Mouse (Mus musculus) inflammation-experienced regulatory T-cells, adult 16 weeks (primary cell): ENCODE measurements around the gene Tmem259. TPM values are rescaled to one million over a fixed set of nuclear protein-coding genes. Genes with fewer than 3 reads are reported as not detected.

Experiments
- polyA plus RNA-seq: library from polyadenylated mRNA; unstranded; fragments of 100-300 nt; shearing (Covaris generic); gene quantifications from one replicate; pipeline ENCODE4 v1.2.1, GENCODE M21; 2017

Tmem259 gene
- polyA plus RNA-seq, result 5.5 TPM

GRCm38 (mm10) chr10:79984195-79984816 is at the start of gene Tmem259:
Gene Tmem259, minus strand, starts transcription at chr10:79984330.

GRCm38 (mm10) chr10:80016511-80016910 is 32.4 kb upstream of the Tmem259 start, which contains the start of gene Arhgap45:
Gene Arhgap45, plus strand, starts transcription at chr10:80016653.

GRCm38 (mm10) chr10:79996272-79997033 is 12.3 kb upstream of the Tmem259 start, which contains the start of gene Abca7:
Gene Abca7, plus strand, starts transcription at chr10:79996494.

DNA sequence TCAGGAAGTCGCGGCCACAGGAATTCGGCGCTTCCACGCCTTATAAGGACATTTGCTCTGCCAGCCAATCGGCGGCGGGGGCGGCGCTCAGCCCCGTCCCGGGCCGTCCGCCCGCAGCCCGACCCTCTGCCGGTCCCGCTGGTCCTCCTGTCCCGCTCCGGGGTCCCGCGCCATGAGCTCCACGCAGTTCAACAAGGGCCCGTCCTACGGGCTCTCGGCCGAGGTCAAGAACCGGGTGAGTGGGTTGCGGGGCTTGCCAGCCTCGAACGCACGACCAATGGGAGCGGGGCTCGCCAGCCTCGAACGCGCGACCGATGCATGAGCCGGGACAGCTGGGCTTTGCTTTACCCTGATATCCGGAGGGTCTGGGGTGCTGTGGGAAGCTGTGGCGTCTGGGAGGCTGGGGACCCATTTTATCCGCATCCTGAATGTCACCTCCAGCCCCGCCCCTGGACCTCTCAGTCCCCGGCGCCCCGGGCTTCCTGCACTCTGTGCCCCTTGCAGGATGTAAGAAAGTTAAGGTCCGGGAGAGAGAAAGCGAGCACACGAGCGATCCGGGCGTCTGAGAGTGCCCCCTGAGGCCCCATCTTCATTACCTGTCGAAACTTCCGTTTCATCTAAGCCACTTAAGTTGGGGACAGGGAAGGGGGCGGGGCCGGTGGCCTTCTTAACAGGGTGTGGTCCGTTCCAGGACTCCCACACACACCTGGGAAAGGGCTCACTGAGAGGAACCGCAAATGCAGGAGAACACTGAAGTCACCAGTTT is 4.6 kb upstream of the Tmem259 start, which contains the start of gene Cnn2:
Gene Cnn2 (plus strand): TSS at position 79 of the 766 bp plus-strand sequence.

GRCm38 (mm10) chr10:79970415-79971182 is 13.5 kb downstream of the Tmem259 start, which contains the start of gene Grin3b:
Gene Grin3b, plus strand, starts transcription at chr10:79970715.

GRCm38 (mm10) chr10:79959847-79960601 is 24.1 kb downstream of the Tmem259 start, which contains the start of gene Wdr18:
Gene Wdr18, plus strand, starts transcription at chr10:79960152.

DNA sequence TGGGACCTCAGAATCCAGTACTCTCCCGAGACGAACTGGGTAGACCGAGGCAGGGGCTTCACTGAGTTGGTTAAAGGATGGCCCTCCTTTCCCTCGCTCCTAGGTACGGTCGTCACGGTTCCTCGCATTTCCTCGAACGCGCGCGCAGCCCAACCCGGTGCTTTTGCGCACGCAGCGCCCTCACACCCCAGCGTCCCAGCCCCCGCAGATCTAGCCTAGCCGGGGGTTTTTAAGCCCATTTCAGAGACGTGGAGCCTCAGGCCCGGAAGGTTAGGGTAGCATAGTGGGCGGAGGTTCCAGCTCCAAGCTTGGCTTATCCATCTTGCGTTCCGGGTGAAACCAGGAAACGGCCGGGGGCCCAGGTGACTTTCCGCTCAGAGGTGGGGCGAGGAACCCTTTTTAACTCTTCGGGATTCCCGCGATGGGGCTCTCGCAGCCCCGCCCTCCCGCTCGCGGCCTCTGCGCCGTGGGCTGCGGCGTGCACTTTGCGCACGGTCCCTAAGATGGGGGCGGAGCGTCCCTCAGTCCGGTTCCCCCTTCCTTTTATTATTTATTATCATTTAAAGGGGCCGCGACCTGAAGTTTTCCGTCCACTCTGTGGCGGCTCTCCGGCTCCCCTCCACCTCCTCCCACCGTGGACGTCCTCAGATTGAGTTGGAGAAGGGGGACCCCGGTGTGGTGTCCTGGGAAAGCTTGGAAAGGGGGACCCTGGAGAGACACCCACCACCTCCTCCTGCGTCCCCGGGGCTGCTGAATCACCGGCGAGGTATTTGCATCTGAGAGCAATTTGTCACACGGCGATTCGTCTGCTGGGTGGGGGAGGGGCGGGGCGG is 57.4 kb downstream of the Tmem259 start, which contains the start of gene Arid3a:
Gene Arid3a (plus strand): TSS at position 553 of the 833 bp plus-strand sequence.

Other genes with a start within 250 kb of the Tmem259 start
- gene Polrmt, start 237.7 kb downstream of the Tmem259 start, polyA plus RNA-seq, result 58.1 TPM
- not detected for gene Fgf22, start 229.3 kb downstream of the Tmem259 start, polyA plus RNA-seq
- gene Rnf126, start 217.4 kb downstream of the Tmem259 start, polyA plus RNA-seq, result 8.7 TPM
- gene Fstl3, start 207.1 kb downstream of the Tmem259 start, polyA plus RNA-seq, result 0.68 TPM
- gene Prss57, start 193.4 kb downstream of the Tmem259 start, polyA plus RNA-seq, result not detected
- 0.30 TPM for gene Palm, start 190.8 kb downstream of the Tmem259 start, polyA plus RNA-seq
- not detected for gene Misp, start 163.3 kb downstream of the Tmem259 start, polyA plus RNA-seq
- 375 TPM for gene Ptbp1, start 129.9 kb downstream of the Tmem259 start, polyA plus RNA-seq
- gene Prtn3, start 109.9 kb downstream of the Tmem259 start, polyA plus RNA-seq, result not detected
- 4.9 TPM for gene Plppr3, start 109.7 kb downstream of the Tmem259 start, polyA plus RNA-seq
- not detected for gene Elane, start 98.1 kb downstream of the Tmem259 start, polyA plus RNA-seq
- gene Cfd, start 93.5 kb downstream of the Tmem259 start, polyA plus RNA-seq, result not detected
- 31.2 TPM for gene Med16, start 75.4 kb downstream of the Tmem259 start, polyA plus RNA-seq
- 11.2 TPM for gene Gm26602, start 73.5 kb downstream of the Tmem259 start, polyA plus RNA-seq
- 0.39 TPM for gene Kiss1r, start 67.4 kb downstream of the Tmem259 start, polyA plus RNA-seq
- gene R3hdm4, start 63.1 kb downstream of the Tmem259 start, polyA plus RNA-seq, result 217 TPM
- gene Arid3a, start 57.3 kb downstream of the Tmem259 start, polyA plus RNA-seq, result 9.9 TPM
- gene Wdr18, start 24.2 kb downstream of the Tmem259 start, polyA plus RNA-seq, result 83.7 TPM
- not detected for gene Grin3b, start 13.6 kb downstream of the Tmem259 start, polyA plus RNA-seq
- gene Cnn2, start 4.3 kb upstream of the Tmem259 start, polyA plus RNA-seq, result 1,187 TPM
- gene Abca7, start 12.2 kb upstream of the Tmem259 start, polyA plus RNA-seq, result 71.9 TPM
- gene Arhgap45, start 32.3 kb upstream of the Tmem259 start, polyA plus RNA-seq, result 974 TPM
- 210 TPM for gene Polr2e, start 55.5 kb upstream of the Tmem259 start, polyA plus RNA-seq
- gene Gpx4, start 62.8 kb upstream of the Tmem259 start, polyA plus RNA-seq, result 569 TPM
- gene Sbno2, start 121.2 kb upstream of the Tmem259 start, polyA plus RNA-seq, result 84.3 TPM
- 11.9 TPM for gene Stk11, start 131.5 kb upstream of the Tmem259 start, polyA plus RNA-seq
- 434 TPM for gene Atp5d, start 154.3 kb upstream of the Tmem259 start, polyA plus RNA-seq
- gene Cbarp, start 156.5 kb upstream of the Tmem259 start, polyA plus RNA-seq, result 2.9 TPM
- 1.7 TPM for gene Midn, start 163.9 kb upstream of the Tmem259 start, polyA plus RNA-seq
- 199 TPM for gene Cirbp, start 181.7 kb upstream of the Tmem259 start, polyA plus RNA-seq
- gene 1600002K03Rik, start 188.6 kb upstream of the Tmem259 start, polyA plus RNA-seq, result 21.6 TPM
- gene Efna2, start 195.2 kb upstream of the Tmem259 start, polyA plus RNA-seq, result 0.22 TPM
- gene Mum1, start 242.1 kb upstream of the Tmem259 start, polyA plus RNA-seq, result 145 TPM